In genomic region chr11:57786616-57787418, GRCm38 (mm10) we compare ENCODE assay signal across 9 mouse cellular contexts. TPM values are rescaled to one million over a fixed set of nuclear protein-coding genes. Genes with fewer than 3 reads are reported as not detected.
DNase-seq lines count a peak whose midpoint lies in the region; ATAC-seq and TF ChIP-seq lines count a peak whose summit lies in the region.
"Had no signal": no experiment of that assay in that cellular context is flagged by ENCODE, and none has a peak within 500 bp of the region (broad histone marks: within the 10 kb centered on the region; RNA-seq: fewer than 3 reads in every experiment).

No protein-coding gene starts in this region.

- peak; percentile 49 for DNase-seq in cerebellum, adult 11 months
- DNase-seq in brain, adult 2 months (ENCODE audit: low read depth, low spot score) = peak; percentile 72
- peak; percentile 64 for DNase-seq in forebrain, embryonic 11.5 days (ENCODE audit: low spot score)
- peak; percentile 25 for DNase-seq in kidney, adult 2 months
- DNase-seq in left cerebral cortex, postnatal 36 days (ENCODE audit: low spot score in 2 of 2) = peak; percentile 45 to 49
- peak; percentile 56 for DNase-seq in retina, postnatal 1 day
- DNase-seq in urinary bladder, postnatal 25 days (ENCODE audit: low spot score) = no peak

- no peak for TF ChIP-seq CTCF in kidney, adult 2 months (conservative IDR thresholded peaks at IDR 0.05; ENCODE audit: insufficient read depth, insufficient read length, low read depth, low read length)

- WGBS in forebrain, embryonic 11.5 days = 26% methylated on average over 18 of the region's 18 CpGs
- WGBS in kidney, adult 2 months = 41% methylated on average over 18 of the region's 18 CpGs

- H3K9me3 ChIP-seq in forebrain, embryonic 11.5 days (ENCODE audit: control insufficient read depth, low read length) = no peaks in the 10 kb centered on the region

- TF ChIP-seq POLR2A in kidney, adult 2 months (IDR thresholded peaks at IDR 0.05; ENCODE audit: low read depth, low read length) = no peak

- H3K4me2 ChIP-seq in forebrain, embryonic 11.5 days (ENCODE audit: low read depth, low read length, severe bottlenecking) = peak overlapping the region; percentile 24; the same call in 1 of the 2 replicates

- intact Hi-C loops in left cerebral cortex, postnatal 36 days (cut with DNase I) = loop anchor here (5.0 kb wide), 1 partner anchor 145 kb away; no protein-coding TSS in a partner anchor

- H3K9ac ChIP-seq in forebrain, embryonic 11.5 days (ENCODE audit: low read length) = peak overlapping the region; percentile 44; the same call in 1 of the 2 replicates

- H3K4me3 ChIP-seq in forebrain, embryonic 11.5 days (ENCODE audit: low read depth, low read length) = no peak overlapping the region
- no peak overlapping the region for H3K4me3 ChIP-seq in kidney, adult 2 months (ENCODE audit: insufficient read depth, low read depth, low read length)

- H3K27ac ChIP-seq in forebrain, embryonic 11.5 days (ENCODE audit: low read depth, low read length) = peak overlapping the region; percentile 37; the same call in 1 of the 2 replicates
- no peak overlapping the region for H3K27ac ChIP-seq in kidney, adult 2 months (ENCODE audit: insufficient read depth, low read depth, low read length)

- no peaks in the 10 kb centered on the region for H3K36me3 ChIP-seq in forebrain, embryonic 11.5 days (ENCODE audit: control insufficient read depth, insufficient read depth, low read length)
- no peaks in the 10 kb centered on the region for H3K36me3 ChIP-seq in kidney, adult 2 months (ENCODE audit: control insufficient read depth, insufficient read depth, low read length)

- H3K4me1 ChIP-seq in forebrain, embryonic 11.5 days (replicated peaks; ENCODE audit: control insufficient read depth, insufficient read depth, low read length) = peaks cover 10% of the 10 kb centered on the region; the same call in 1 of the 2 replicates
- no peaks in the 10 kb centered on the region for H3K4me1 ChIP-seq in kidney, adult 2 months (ENCODE audit: control insufficient read depth, insufficient read depth, low read length)

- ATAC-seq in cerebellum, adult (ENCODE audit: insufficient number of reproducible peaks, low FRiP score, low TSS enrichment) = no peak
- no peak; the same call in 1 of the 2 replicates for ATAC-seq in forebrain, embryonic 11.5 days (replicated peaks; ENCODE audit: low FRiP score)

- no peaks in the 10 kb centered on the region; the same call in 1 of the 2 replicates for H3K27me3 ChIP-seq in forebrain, embryonic 11.5 days (ENCODE audit: control insufficient read depth, insufficient read depth, low read length)
- no peaks in the 10 kb centered on the region for H3K27me3 ChIP-seq in kidney, adult 2 months (replicated peaks; ENCODE audit: control insufficient read depth, insufficient read depth, low read length)

RNA-seq across cellular contexts. Expression of gene Sap30l, which starts 14.6 kb away (rescaled TPM):
- polyA plus RNA-seq in forebrain, embryonic 11.5 days (2014; fragmentation: Nextera tagmentation; extraction: Ambion mirVana) = 14.1 and 15.8 TPM in 2 replicates
- 37.9 TPM in 2 replicates for polyA plus RNA-seq in kidney, adult 2 months (2012; rRNA removed)
- 10 to 100 TPM; 49.3 to 58.2 TPM for total RNA-seq in left cerebral cortex, postnatal 36 days (2021)

RNA-seq across cellular contexts. Expression of gene Hand1, which starts 45.8 kb away (rescaled TPM):
- not detected in 2 replicates for polyA plus RNA-seq in forebrain, embryonic 11.5 days (2014; fragmentation: Nextera tagmentation; extraction: Ambion mirVana)
- 0.27 and 1.4 TPM in 2 replicates for polyA plus RNA-seq in kidney, adult 2 months (2012; rRNA removed)
- not detected for total RNA-seq in left cerebral cortex, postnatal 36 days (2021)
- polyA plus RNA-seq: C2C12 had no signal
